Mouse (Mus musculus) olfactory bulb, adult 2 months (tissue): ENCODE data around the gene Cblc.

ENCODE experiments used
- CTCF ChIP-seq: fragments of 200-500 bp; IDR thresholded peaks from 2 replicates; pipeline ENCODE4 v1.5.1; 2012; ENCODE audit warnings: low read depth, mild to moderate bottlenecking, low read length, moderate library complexity; ENCODE audit not compliant: insufficient read depth
- POLR2A ChIP-seq: fragments of 200-500 bp; IDR thresholded peaks from 2 replicates; pipeline ENCODE4 v1.6.1; 2012; ENCODE audit warnings: mild to moderate bottlenecking, low read depth, low read length, moderate library complexity; ENCODE audit not compliant: insufficient read depth

DNA sequence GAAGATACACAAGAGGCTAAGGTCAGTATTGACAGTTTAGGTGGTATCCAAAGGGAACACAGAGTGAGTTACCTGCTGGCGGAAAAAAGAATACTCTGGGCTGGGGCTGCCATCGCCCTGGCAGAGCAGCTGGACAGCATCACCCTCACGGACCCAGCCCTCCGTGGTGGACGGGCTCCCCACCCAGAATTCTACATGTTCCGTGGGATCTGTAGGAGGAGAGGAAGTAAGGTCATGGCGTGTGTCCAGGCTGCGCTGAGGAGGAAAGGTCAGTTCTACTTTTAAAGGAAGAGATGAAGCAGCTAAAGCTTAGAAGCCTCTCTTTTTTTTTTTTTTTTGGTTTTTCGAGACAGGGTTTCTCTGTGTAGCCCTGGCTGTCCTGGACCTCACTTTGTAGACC, 32.0 kb downstream of the Cblc start:
- TF ChIP-seq POLR2A (no peak), CTCF (no peak)
